Mouse (Mus musculus) left cerebral cortex, adult 8-10 months (tissue): ENCODE measurements around the gene Ttc34. TPM values are rescaled to one million over a fixed set of nuclear protein-coding genes. Genes with fewer than 3 reads are reported as not detected.
A peak's percentile ranks its signal among the peaks of the same experiment; 100 is the strongest.

ENCODE experiments used
- DNase-seq, 2 experiments: peaks; one replicate each; pipeline ENCODE4 v3.0.0; 2022; ENCODE audit warnings: low spot score in 2 of 2
- total RNA-seq, 4 experiments: library from RNA; stranded (reverse); gene quantifications; 2 replicates each; pipeline ENCODE4 v1.2.4; 2022

Ttc34 gene
- 1 to 10 TPM; 2.8 to 5.0 (median 4.4) TPM for total RNA-seq

- peak in 1 of 2 experiments; percentile 34 for DNase-seq
Measured at GRCm38 (mm10) chr4:154837170-154837569, at the start of gene Ttc34. Gene Ttc34 (plus strand): TSS chr4:154837459.

GRCm38 (mm10) chr4:154787960-154788702, 49.1 kb upstream of the Ttc34 start:
- no peak for DNase-seq

DNA sequence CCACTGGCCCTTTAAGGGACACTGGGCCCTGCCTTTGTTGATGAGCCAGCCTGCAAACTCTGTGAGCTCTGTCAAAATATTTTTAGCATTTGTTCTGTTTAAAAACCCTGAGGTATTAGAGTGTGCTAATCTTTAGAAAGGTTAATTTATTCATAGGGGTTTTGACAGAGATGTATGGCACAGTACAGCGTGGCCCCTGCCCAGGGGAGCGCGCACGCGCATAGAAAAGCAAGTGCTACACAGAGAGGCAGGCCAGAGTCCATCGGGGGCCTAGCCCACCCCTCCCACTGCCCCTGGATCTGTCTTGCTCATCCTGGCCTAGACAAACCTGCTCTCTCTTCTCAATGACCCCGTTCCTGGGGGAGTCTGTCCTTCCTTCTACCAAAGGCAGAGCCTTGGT, 45.4 kb upstream of the Ttc34 start:
- DNase-seq, result no peak

DNA sequence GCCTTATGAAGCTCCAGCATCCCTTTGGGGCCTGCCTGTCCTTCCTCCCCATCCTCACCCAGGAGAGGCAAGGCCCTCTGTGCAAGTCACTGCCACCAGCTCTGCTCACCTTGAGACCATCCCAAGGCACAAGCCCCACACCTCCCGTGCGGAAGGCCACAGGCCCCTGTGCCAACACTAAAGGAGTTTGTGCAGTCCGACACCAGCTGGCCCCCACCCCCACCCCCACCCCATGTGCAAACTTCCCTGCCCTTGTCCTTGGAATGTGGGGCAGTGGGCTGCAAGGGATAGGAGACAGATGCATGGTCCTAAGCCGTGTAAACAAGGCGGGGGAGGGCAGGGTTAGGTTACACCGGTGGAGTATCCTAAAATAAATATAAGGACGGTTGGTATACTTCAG, 43.8 kb upstream of the Ttc34 start:
- no peak for DNase-seq

- peak; percentile 5 to 11 for DNase-seq
Measured at GRCm38 (mm10) chr4:154797834-154798233, 39.4 kb upstream of the Ttc34 start.

DNA sequence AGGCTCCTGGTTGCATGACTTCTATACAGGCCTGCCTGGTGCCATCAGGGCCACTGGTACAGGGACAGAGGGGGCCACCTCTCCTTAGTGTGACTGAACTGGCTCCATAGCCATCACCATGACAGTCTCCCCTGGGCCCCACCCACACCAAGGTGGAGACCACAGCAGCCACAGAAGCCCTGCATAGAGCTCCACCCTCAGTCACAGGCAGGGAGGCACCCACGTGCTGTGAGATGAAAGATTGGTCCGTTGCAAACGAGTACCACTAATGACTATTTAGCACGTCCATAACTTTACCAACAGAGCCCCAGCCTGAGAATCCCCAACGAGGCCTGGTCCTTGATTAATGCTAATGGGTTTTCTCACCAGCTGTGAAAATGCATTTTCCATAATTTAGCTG, 36.7 kb upstream of the Ttc34 start:
- no peak for DNase-seq

GRCm38 (mm10) chr4:154802210-154802609, 35.0 kb upstream of the Ttc34 start:
- no peak for DNase-seq

GRCm38 (mm10) chr4:154825662-154826061, 11.6 kb upstream of the Ttc34 start:
- DNase-seq, result no peak

GRCm38 (mm10) chr4:154826224-154826623, 11.0 kb upstream of the Ttc34 start:
- no peak for DNase-seq

DNA sequence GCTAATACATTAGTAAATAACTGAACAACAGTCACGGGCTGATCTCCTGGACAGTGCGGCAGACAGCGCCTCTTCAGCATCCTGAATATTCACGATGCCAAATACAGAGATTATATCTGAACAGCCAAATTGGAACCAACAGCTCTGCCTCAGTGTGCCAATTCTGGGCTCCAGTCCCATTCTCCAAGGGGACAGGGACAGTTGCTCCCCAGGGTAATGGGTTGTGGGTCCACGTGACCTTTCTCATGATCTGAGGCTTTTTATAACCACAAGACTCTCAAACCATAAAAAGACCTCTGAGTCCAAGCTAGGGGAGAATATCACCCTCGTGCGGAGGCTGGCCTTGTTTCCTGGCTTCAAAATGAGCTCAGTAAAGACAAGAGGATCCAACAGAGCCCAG, 10.1 kb upstream of the Ttc34 start:
- DNase-seq, result no peak

DNA sequence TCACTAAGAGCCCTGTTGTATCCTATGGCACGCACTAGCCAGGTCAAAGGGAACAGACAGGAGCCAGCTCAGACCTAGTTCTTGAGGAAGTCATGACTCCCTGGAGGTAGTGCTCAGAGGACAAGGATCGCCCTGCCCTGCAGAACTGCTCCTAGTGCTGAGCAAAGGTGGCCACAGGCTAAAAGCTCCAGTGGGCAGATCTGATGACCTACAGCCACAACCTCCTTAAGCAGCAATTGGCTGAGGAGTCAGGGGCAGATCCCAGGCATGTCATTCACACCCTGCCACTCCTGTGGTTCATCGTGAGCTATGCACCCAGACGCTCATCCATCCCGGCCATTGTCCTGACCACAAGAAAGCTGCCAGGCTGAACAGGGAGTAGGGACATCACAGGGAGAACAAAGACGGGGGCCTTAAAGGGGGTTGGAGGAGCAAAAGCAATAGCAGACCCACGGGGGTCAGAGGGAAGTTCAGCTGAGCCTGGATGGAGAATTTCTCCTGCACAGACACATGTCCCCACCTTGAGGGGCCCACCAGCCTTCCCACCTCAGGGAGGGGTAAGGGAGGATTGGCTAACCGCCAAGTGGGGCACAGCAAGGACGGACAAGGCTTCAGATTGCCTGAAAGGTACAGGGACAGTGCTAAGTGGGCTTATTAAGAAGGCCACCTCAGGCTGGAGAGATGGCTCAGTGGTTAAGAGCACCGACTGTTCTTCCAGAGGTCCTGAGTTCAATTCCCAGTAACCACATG, 9.2 kb upstream of the Ttc34 start:
- no peak for DNase-seq

DNA sequence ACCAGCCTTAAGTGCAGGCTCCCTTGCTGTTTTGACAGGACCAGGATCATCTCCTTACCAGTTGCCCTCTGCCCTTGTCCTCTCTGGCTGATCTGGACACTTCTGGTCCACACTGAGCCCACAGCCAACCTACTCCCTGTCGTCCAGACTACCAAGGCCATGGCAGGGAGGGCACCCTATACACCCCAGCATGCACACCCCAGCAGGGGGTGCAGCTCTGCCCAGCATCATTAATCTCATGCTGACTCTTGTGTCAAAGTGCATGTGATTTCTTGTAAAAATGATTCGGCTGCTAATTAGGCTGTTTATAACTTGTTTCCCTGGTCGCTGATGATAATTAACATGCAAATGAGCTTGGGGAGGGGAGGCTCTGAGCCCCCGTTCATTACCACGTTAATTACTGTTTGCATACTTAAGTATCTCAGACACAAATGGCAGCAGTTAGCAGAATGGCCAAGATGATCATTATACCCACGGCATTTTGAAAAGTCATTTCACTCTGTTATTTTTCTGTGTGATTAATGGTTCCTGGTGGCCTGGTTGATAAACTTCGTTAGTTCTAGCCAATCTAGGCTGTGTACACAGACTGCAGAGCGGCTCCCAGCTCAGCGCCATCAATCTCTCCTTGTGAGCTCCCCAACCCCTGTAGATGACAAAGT, 5.2 kb upstream of the Ttc34 start:
- DNase-seq, result no peak

- no peak for DNase-seq
Measured at GRCm38 (mm10) chr4:154836183-154836915, 910 bp upstream of the Ttc34 start.

DNA sequence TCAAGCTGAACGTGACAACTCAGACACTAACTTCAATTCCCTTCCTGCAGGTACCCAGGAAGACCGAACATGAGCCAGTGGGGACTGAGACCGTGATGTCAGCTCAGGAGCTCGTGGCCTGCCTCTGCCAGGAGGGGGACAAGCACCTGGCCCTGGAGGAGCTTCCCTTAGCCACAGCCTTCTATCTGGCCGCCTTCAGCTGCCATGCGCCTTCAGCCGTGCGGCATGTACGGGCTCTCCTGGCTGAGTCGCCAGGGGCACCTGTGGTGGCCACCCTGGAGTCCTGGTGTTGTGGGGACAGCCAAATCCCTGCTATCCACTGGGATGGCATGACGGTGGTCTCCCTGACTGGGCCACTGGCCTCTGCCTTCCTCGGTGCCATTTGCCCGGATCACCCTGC, 1.5 kb downstream of the Ttc34 start:
- DNase-seq, result peak in 1 of 2 experiments; percentile 4

DNA sequence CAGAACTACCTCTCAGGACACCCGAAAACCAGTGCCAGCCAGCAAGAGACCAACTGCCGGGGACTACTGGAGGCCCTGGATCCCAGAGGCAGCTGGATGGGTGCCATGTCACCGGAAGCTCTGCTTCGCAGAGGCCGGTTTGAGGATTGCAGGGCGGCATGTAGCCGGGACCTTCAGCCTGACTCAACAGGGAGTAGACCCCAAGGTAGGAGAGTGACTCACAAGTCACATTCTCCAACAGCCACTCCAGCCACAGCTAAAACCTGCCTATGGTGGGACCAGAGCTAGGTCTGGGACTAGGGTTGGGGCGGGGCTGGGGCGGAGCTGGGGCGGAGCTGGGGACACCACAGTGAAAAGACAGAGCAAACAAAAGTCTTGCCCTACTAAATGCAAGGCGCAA, 2.1 kb downstream of the Ttc34 start:
- no peak for DNase-seq

DNA sequence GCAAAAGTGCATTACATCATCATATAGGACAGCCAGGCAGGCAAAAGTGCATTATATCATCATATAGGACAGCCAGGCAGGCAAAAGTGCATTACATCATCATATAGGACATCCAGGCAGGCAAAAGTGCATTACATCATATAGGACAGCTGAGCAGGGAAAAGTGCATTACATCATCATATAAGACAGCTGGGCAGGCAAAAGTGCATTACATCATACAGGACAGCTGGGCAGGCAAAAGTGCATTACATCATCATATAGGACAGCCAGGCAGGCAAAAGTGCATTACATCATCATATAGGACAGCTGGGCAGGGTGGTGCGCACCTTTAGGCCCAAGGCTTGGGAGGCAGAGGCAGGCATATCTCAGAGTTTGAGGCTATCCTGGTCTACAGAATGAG, 15.4 kb downstream of the Ttc34 start:
- peak in 1 of 2 experiments; percentile 2 for DNase-seq

- DNase-seq, result no peak
Measured at GRCm38 (mm10) chr4:154853881-154854280, 16.6 kb downstream of the Ttc34 start.

- DNase-seq, result peak in 1 of 2 experiments; percentile 5
Measured at GRCm38 (mm10) chr4:154854676-154855345, 17.6 kb downstream of the Ttc34 start.

DNA sequence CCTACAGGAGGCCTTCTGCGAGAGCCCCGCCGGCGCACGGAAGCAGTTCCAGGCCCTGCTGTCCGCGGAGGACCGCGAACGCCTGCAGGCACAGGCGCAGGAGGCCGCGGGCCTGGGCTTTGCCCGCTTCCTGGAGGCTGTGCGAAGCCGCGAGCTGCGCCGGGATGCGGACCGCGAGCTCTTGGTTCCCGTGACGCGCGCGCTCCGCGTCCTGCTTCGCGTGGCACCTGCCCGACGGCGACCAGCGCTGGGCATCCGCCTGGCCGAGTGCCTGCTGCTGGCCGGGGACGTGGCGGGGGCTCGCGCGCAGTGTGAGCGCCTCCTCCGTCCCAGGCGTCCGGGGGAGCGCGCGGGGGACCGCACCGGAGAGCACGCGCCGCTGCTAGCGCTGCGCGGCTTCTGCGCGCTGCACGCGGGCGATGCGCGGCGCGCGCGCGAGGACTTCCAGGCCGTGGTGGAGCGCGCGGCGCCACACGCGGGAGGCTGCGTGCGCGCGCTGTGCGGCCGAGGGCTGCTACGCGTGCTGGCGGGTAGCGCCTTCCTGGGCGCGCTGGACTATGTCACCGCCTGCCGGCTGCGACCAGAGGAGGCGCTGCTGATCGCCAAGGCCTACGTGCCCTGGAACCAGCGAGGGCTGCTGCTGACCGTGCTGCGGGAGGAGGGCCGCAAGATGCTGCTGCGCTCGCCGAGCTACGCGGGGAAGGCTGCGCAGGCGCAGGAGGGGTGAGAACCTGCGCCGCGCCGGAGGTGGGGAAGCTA, 18.6 kb downstream of the Ttc34 start:
- DNase-seq, result peak; percentile 78 to 93

GRCm38 (mm10) chr4:154856480-154856837, 19.2 kb downstream of the Ttc34 start:
- peak in 1 of 2 experiments; percentile 5 for DNase-seq
